Mouse (Mus musculus) testis, adult 2 months (tissue): ENCODE measurements around the gene Pi4ka.

Source experiments
- CTCF ChIP-seq: fragments of 200-500 bp; IDR thresholded peaks from 2 replicates; pipeline ENCODE4 v1.5.1; 2012; ENCODE audit warnings: low read depth, mild to moderate bottlenecking, inconsistent platforms, low read length, moderate library complexity; ENCODE audit not compliant: control insufficient read depth, insufficient read depth, insufficient replicate concordance
- POLR2A ChIP-seq: fragments of 200-500 bp; IDR thresholded peaks from 2 replicates; pipeline ENCODE4 v1.6.1; 2012; ENCODE audit warnings: low read depth, mild to moderate bottlenecking, inconsistent platforms, low read length, moderate library complexity; ENCODE audit not compliant: control insufficient read depth

- TF ChIP-seq CTCF (no peak), POLR2A (no peak)
Observed at GRCm38 (mm10) chr16:17326064-17326463, 80.0 kb downstream of the Pi4ka start.
